Mouse (Mus musculus) urinary bladder, adult 18-20 months (tissue): Measurements from ENCODE around the gene Def6.

ENCODE experiments used
- DNase-seq, 2 experiments: peaks; one replicate each; pipeline ENCODE4 v3.0.0; 2022; ENCODE audit warnings: low spot score in 2 of 2, mixed read lengths in 2 of 2

Def6 gene

GRCm38 (mm10) chr17:28272837-28273236 lies 65.3 kb downstream of the Def6 start:
- no peak for DNase-seq

- DNase-seq = no peak
Measured at GRCm38 (mm10) chr17:28274739-28275138, 67.2 kb downstream of the Def6 start.

- no peak for DNase-seq
Measured at GRCm38 (mm10) chr17:28277226-28277625, 69.6 kb downstream of the Def6 start.

GRCm38 (mm10) chr17:28277721-28278120 lies 70.1 kb downstream of the Def6 start:
- no peak for DNase-seq

- DNase-seq = no peak
Measured at GRCm38 (mm10) chr17:28278156-28278555, 70.6 kb downstream of the Def6 start.
